Mouse (Mus musculus) hindbrain, embryonic 11.5 days (tissue): ENCODE results near the gene Sox5. TPM values are rescaled to one million over a fixed set of nuclear protein-coding genes. Genes with fewer than 3 reads are reported as not detected.

Experiments
- ATAC-seq: fragments of 200-750 bp; cut with Nextera tagmentation; 2 replicates; pipeline ENCODE4 v1.8.0; 2017; ENCODE audit warnings: mild to moderate bottlenecking, moderate TSS enrichment, moderate library complexity; ENCODE audit not compliant: low FRiP score
- DNase-seq: peaks from one replicate; pipeline ENCODE4 v3.0.0-alpha.2; 2015; ENCODE audit warnings: low spot score
- H3K27ac ChIP-seq: fragments of 300-500 bp; sonication (generic); 2 replicates; pipeline ENCODE4 v1.5.1; 2014; ENCODE audit warnings: mild to moderate bottlenecking, low read depth, low read length
- H3K27me3 ChIP-seq: fragments of 300-500 bp; sonication (generic); 2 replicates; pipeline ENCODE4 v1.6.1; 2014; ENCODE audit warnings: mild to moderate bottlenecking, low read length, moderate library complexity, mixed read lengths; ENCODE audit not compliant: control insufficient read depth, insufficient read depth
- H3K36me3 ChIP-seq: fragments of 300-500 bp; sonication (generic); 2 replicates; pipeline ENCODE4 v1.6.1; 2014; ENCODE audit warnings: mild to moderate bottlenecking, low read length, moderate library complexity, mixed read lengths; ENCODE audit not compliant: control insufficient read depth, insufficient read depth
- H3K4me1 ChIP-seq: fragments of 300-500 bp; sonication (generic); replicated peaks from 2 replicates; pipeline ENCODE4 v1.6.1; 2014; ENCODE audit warnings: low read length, mixed read lengths; ENCODE audit not compliant: control insufficient read depth, insufficient read depth
- H3K4me2 ChIP-seq: fragments of 300-500 bp; sonication (generic); replicated peaks from 2 replicates; pipeline ENCODE4 v1.6.1; 2014; ENCODE audit warnings: mild to moderate bottlenecking, low read depth, low read length
- H3K4me3 ChIP-seq: fragments of 300-500 bp; sonication (generic); 2 replicates; pipeline ENCODE4 v1.5.1; 2014; ENCODE audit warnings: low read depth, low read length
- H3K9ac ChIP-seq: fragments of 300-500 bp; sonication (generic); 2 replicates; pipeline ENCODE4 v1.6.1; 2014; ENCODE audit warnings: low read depth, low read length
- H3K9me3 ChIP-seq: fragments of 300-500 bp; sonication (generic); 2 replicates; pipeline ENCODE4 v1.6.1; 2016; ENCODE audit warnings: low read length; ENCODE audit not compliant: control insufficient read depth
- WGBS: fragments of 180-500 bp; shearing (Covaris S2); extraction: QIAGEN DNeasy Blood & Tissue Kit; methylation state at CpG from one replicate; pipeline ENCODE4 v1.1.7; 2014; 5-methylcytosine and 5-hydroxymethylcytosine counted together
- polyA plus RNA-seq: library from polyadenylated mRNA; unstranded; fragments of >200 nt; fragmentation: Nextera tagmentation; extraction: Ambion mirVana; gene quantifications from 2 replicates; pipeline ENCODE4 v1.2.1, GENCODE M21; 2014

Gene Sox5
- polyA plus RNA-seq, 1 experiment from 2014 or later: 35.0 TPM

DNA sequence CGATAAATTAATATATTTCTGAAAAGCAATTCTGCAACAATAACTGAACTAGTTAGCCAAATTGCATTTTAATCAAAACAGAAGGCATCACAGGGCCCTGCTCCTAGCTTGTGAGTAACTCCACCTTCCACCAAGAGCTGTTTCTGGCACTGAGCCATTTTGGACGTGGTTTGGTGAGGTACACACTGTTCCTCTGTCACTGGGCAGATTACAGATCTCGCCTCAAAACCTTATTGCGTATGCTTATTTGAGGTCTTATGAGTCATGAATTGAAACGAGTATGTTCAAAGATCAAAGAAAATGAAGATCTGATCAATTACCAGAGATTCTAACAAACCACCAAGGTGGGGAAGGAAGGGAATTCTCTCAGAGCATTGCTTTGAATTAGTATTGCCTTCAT, 22.5 kb upstream of the Sox5 start:
- no peak for ATAC-seq
- DNase-seq: no peak
- Histone ChIP-seq H3K9ac (no peak overlapping the region), H3K4me1 (no peaks in the 10 kb centered on the region), H3K4me2 (no peak overlapping the region), H3K27ac (no peak overlapping the region), H3K27me3 (no peaks in the 10 kb centered on the region), H3K36me3 (no peaks in the 10 kb centered on the region), H3K4me3 (no peak overlapping the region), H3K9me3 (peaks cover 3% of the 10 kb centered on the region; the same call in 1 of the 2 replicates)
- WGBS: 95% methylated on average over 5 of the region's 5 CpGs

DNA sequence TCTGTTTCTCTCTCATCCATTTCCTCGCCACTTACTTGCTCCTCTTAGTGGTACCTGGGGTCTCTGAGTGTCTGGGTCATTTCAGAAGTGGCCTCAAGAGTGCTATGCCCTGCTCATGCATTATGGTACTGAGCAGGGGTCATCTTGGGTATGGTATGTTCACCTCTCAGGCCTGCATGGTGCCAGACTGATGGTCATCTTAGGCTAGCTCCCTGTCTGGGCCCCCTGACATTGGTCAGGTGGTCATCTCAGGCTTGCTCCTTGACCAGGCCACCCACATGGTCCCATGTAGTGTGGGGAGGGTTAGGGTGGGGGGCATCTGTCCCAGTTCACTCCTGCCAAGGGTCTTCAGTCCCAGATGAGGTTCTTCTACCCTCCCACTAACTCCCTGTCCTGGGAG, 21.3 kb upstream of the Sox5 start:
- 93% methylated on average over 1 of the region's 1 CpGs for WGBS
- no peak for DNase-seq
- H3K27me3 ChIP-seq: no peaks in the 10 kb centered on the region

DNA sequence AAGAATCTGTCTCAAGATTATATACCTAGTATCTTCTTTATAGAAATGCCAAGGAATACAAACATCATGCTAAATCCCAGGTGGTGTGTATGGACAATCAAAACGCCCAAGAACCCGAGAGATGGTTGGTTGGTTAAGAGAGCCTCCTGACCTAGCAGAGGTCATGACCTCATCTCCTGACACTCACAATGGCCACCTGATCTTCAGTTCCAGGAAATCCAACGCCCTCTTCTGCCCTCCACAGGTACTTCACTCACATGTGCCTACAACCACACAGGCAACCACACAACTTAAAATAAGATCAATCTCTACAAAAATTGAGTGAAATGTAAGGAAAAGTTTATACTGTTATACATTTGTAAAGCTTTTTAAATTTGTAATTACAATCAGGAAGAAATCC, 12.6 kb upstream of the Sox5 start:
- Histone ChIP-seq H3K9ac (no peak overlapping the region), H3K9me3 (no peaks in the 10 kb centered on the region), H3K4me2 (no peak overlapping the region), H3K4me3 (no peak overlapping the region), H3K27ac (no peak overlapping the region), H3K36me3 (no peaks in the 10 kb centered on the region), H3K27me3 (no peaks in the 10 kb centered on the region), H3K4me1 (no peaks in the 10 kb centered on the region)
- ATAC-seq: no peak
- 82% methylated on average over 3 of the region's 3 CpGs for WGBS
- no peak for DNase-seq

More for the DNA sequence above, 21.3 kb upstream of the Sox5 start:
- no peak for ATAC-seq
- Histone ChIP-seq H3K9me3 (peaks cover 3% of the 10 kb centered on the region; the same call in 1 of the 2 replicates), H3K4me1 (no peaks in the 10 kb centered on the region), H3K4me2 (no peak overlapping the region), H3K9ac (no peak overlapping the region), H3K27ac (no peak overlapping the region), H3K36me3 (no peaks in the 10 kb centered on the region), H3K4me3 (no peak overlapping the region)

DNA sequence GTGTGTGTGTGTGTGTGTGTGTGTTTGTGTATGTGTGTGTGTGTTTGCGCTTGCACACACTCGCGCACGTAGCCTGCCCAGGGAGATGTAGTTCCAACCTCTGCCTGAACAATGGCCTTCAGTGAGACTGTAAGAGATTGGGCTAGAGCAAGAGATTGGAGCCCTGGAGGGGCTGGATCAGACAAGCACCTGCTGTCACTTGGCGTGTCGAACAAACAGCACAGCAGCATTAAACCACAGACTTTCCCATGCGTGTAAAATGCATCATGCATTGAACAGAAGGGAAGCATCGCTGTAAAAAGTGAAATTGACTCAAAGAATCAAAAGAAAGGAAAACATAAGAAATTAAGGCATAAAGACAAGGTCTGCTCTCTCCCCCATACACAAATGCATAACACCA, 11.1 kb upstream of the Sox5 start:
- Histone ChIP-seq H3K9ac (no peak overlapping the region), H3K4me3 (no peak overlapping the region), H3K9me3 (no peaks in the 10 kb centered on the region), H3K4me2 (no peak overlapping the region), H3K27me3 (no peaks in the 10 kb centered on the region), H3K27ac (no peak overlapping the region), H3K4me1 (no peaks in the 10 kb centered on the region), H3K36me3 (no peaks in the 10 kb centered on the region)
- 95% methylated on average over 8 of the region's 8 CpGs for WGBS
- DNase-seq: no peak
- no peak for ATAC-seq

DNA sequence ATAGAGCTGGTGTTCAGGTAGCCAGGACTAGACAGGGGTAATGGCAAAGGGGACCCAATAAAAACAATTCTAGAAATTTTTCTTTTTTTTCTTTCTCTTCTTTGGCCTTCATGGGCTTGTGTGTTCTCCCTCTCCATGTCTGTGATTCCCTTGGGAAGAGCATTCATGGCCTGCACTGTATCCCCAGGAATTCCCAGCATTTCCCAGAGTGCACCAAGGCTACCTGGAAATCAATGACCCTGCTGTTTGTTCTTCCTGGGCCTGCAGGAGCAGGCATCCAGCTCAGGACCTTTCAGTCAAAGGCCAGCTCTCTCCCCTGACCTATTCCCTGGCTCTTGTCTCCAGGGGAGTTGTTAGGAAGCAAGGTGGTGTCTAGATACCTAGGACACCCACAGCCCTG, 1.5 kb upstream of the Sox5 start:
- Histone ChIP-seq H3K36me3 (no peaks in the 10 kb centered on the region), H3K4me1 (peaks cover 2% of the 10 kb centered on the region; the same call in 1 of the 2 replicates), H3K9ac (no peak overlapping the region), H3K4me2 (peak overlapping the region; percentile 83), H3K27me3 (peaks cover 3% of the 10 kb centered on the region; the same call in 1 of the 2 replicates), H3K9me3 (no peaks in the 10 kb centered on the region), H3K4me3 (no peak overlapping the region; the same call in 1 of the 2 replicates), H3K27ac (no peak overlapping the region)
- DNase-seq (peak; percentile 12), ATAC-seq (no peak)

DNA sequence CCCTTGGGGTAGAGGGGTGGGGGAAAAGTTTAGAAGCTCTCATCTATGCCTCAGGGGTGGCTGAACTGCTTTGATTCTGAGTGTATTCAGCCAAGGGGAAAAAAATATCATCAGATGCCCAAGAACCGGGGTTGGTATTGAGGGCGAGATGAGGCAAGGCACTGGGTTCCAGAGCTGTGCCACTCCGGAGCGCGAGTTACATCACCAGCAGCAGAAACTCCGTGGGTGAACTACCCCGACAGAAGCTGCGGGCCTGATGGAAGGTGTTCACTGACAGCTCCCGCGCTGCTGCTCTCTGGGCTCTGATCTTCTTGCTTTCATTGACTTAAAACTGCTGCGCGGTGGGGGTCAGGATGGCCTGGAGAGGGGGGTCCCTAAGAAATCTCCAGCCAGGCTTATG, 1.1 kb upstream of the Sox5 start:
- DNase-seq: peak; percentile 55
- peaks cover 3% of the 10 kb centered on the region; the same call in 1 of the 2 replicates for H3K27me3 ChIP-seq
- H3K4me1 ChIP-seq: peaks cover 2% of the 10 kb centered on the region; the same call in 1 of the 2 replicates
- peak overlapping the region; percentile 49 for H3K4me3 ChIP-seq
- H3K4me2 ChIP-seq: peak overlapping the region; percentile 83
- WGBS: 5% methylated on average over 12 of the region's 12 CpGs
- ATAC-seq: no peak
- peak overlapping the region; percentile 73 for H3K9ac ChIP-seq
- no peaks in the 10 kb centered on the region for H3K36me3 ChIP-seq
- H3K27ac ChIP-seq: no peak overlapping the region
- H3K9me3 ChIP-seq: no peaks in the 10 kb centered on the region

DNA sequence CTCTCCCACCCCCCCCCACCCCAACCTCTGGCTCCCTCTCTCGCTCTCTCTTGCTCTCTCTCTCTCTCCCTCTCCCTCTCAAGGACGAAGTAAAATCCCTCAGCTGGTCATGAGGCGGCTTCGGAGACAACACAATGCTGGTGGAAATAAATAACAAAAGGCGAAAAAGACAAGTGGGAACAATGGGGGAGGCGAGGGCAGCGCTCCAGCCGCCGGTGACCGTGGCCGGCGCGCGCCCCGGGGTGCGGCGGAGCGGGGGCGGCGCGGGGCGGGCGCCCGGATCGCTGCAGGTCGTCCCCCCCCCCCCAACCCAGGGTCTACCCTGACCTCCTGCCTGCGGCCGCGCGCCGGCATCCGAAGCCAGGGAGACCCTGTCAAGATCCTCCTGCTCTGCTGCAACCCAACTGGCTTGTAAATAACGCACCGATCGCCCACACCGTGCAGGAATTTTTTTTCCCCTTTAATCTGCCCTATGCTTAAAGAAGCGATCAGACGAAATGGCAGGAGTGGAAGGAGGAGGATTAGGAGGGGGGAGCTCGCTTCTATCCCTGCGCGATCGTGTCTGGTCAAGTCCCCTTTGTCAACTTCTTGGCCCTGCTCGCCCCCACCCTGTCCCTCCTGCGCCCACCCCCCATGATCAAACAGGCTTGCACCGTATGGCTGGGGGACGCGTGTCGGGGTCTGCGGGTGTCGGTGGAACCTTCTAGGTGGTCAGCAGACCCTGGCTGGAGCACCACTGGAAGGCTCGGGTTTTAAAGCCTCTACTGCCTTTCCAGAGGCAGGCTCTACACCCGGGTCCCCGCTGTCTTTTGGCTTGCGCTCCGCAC, 467 bp upstream of the Sox5 start:
- peaks cover 3% of the 10 kb centered on the region; the same call in 1 of the 2 replicates for H3K27me3 ChIP-seq
- H3K36me3 ChIP-seq: no peaks in the 10 kb centered on the region
- peaks cover 2% of the 10 kb centered on the region; the same call in 1 of the 2 replicates for H3K4me1 ChIP-seq
- peak; percentile 60 for DNase-seq
- H3K27ac ChIP-seq: peak overlapping the region; percentile 61; the same call in 1 of the 2 replicates
- peak; percentile 68 for ATAC-seq
- H3K9ac ChIP-seq: peak overlapping the region; percentile 73
- WGBS: under 1% methylated on average over 44 of the region's 55 CpGs
- peak overlapping the region; percentile 83 for H3K4me2 ChIP-seq
- no peaks in the 10 kb centered on the region for H3K9me3 ChIP-seq
- H3K4me3 ChIP-seq: peak overlapping the region; percentile 49

DNA sequence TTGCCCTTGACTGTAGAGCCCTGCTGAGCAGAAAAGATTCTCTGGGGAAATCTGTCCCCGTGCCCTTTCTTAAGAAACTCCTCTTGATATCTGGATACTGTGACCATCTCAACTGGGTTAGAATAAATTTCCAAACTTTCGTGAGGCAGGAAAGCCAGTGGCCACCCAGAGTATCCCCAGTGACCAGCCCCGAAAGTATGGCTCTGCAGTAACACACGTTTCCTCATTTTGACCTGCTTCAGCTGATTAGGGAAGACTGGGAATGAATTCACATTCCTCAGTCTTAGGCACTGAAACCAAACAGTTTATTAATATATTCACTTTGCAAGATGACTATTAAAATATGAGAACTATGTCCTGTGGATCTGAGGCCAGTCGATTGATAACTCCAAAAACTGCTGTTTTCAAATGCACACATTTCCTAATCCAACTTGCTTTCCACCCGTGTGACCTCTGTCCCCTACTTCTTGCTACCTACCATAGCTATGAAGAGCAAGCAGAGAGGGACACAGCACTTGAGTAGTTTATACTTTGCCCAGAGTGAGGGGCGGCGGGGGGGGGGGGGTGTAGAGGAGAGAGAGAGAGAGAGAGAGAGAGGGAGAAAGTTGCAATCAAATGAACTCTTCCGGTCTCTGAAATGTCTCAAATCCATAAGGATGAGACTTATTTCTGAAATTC, 1.0 kb downstream of the Sox5 start:
- Histone ChIP-seq H3K4me2 (peak overlapping the region; percentile 83), H3K9ac (peak overlapping the region; percentile 73; the same call in 1 of the 2 replicates), H3K27me3 (peaks cover 3% of the 10 kb centered on the region; the same call in 1 of the 2 replicates), H3K36me3 (no peaks in the 10 kb centered on the region), H3K4me1 (peaks cover 2% of the 10 kb centered on the region; the same call in 1 of the 2 replicates), H3K9me3 (no peaks in the 10 kb centered on the region), H3K27ac (no peak overlapping the region), H3K4me3 (peak overlapping the region; percentile 49)
- 38% methylated on average over 9 of the region's 9 CpGs for WGBS
- DNase-seq (peak; percentile 26), ATAC-seq (no peak)
